Mouse (Mus musculus) CD8-positive naive resting alpha-beta T cell, adult 57 days (primary cell): ENCODE measurements around the gene Timm29. TPM values are rescaled to one million over a fixed set of nuclear protein-coding genes. Genes with fewer than 3 reads are reported as not detected.

Experiments used
- total RNA-seq: library from RNA; stranded (reverse); gene quantifications from one replicate; pipeline ENCODE4 v1.2.4, GENCODE M21; 2023

The Timm29 gene
- 26.6 TPM for total RNA-seq

GRCm38 (mm10) chr9:21592703-21593121 is at the start of gene Timm29, which contains the start of gene Yipf2:
Timm29 (plus strand) TSS chr9:21592722.
Yipf2 (minus strand) TSS chr9:21592828.

GRCm38 (mm10) chr9:21546789-21547074 is 45.8 kb upstream of the Timm29 start, which contains the start of gene Carm1:
Carm1 (plus strand) TSS chr9:21546894.

GRCm38 (mm10) chr9:21615617-21616231 is 23.2 kb downstream of the Timm29 start, which contains the start of gene Smarca4:
Smarca4 (plus strand) TSS chr9:21616169.

Other genes starting within 250 kb of the Timm29 start
- gene Ilf3, start 224.9 kb upstream of the Timm29 start, total RNA-seq, result 101 TPM
- 79.3 TPM for gene Qtrt1, start 180.9 kb upstream of the Timm29 start, total RNA-seq
- gene Dnm2, start 167.8 kb upstream of the Timm29 start, total RNA-seq, result 352 TPM
- gene Tmed1, start 82.5 kb upstream of the Timm29 start, total RNA-seq, result 3.1 TPM
- 98.0 TPM for gene AB124611, start 66.5 kb upstream of the Timm29 start, total RNA-seq
- gene Carm1, start 45.8 kb upstream of the Timm29 start, total RNA-seq, result 73.5 TPM
- gene Yipf2, start 106 bp downstream of the Timm29 start, total RNA-seq, result 8.5 TPM
- gene Smarca4, start 23.4 kb downstream of the Timm29 start, total RNA-seq, result 87.8 TPM
- 24.1 TPM for gene Ldlr, start 130.8 kb downstream of the Timm29 start, total RNA-seq
- gene Spc24, start 167.6 kb downstream of the Timm29 start, total RNA-seq, result 2.7 TPM
- gene Kank2, start 206.0 kb downstream of the Timm29 start, total RNA-seq, result not detected
- not detected for gene Angptl8, start 242.8 kb downstream of the Timm29 start, total RNA-seq